Mouse (Mus musculus): Measurements from ENCODE around the gene Osbpl10.

DNA sequence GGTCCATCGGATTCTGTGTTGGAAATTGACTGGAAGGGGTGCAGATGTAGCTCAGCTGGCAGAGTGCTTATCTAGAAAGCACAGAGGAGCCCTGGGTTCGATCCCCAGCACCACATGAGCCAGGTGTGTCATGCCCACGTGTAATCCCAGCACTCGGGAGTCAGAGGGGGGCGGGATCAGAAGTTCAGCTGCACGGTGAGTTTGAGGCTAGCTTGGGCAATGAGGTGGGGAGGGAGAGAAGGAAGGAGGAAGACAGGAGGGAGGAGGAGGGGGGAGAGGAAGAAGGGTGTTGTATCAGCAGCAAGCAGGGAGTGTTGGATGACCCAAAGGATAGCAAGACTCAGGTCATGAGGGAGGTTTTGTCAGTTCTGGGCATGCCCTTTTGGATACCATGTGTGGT is 55.9 kb downstream of the Osbpl10 start:
- TF ChIP-seq GATA1 (IDR thresholded peaks at IDR 0.05; ENCODE audit: low read length) (no peak), TAL1 (IDR thresholded peaks at IDR 0.05; ENCODE audit: low read length) (no peak)

All from erythroblast, embryonic 14.5 days (primary cell).